Mouse (Mus musculus) heart, postnatal 0 days (tissue): Measurements from ENCODE around the gene C87436.

ENCODE experiments used
- CTCF ChIP-seq: IDR thresholded peaks from 2 replicates; pipeline ENCODE4 v1.5.1; 2016; ENCODE audit warnings: antibody characterized with exemption, control low read depth, low read depth
- EP300 ChIP-seq: IDR thresholded peaks from 2 replicates; pipeline ENCODE4 v1.6.1; 2016; ENCODE audit warnings: antibody characterized with exemption, low read depth

DNA sequence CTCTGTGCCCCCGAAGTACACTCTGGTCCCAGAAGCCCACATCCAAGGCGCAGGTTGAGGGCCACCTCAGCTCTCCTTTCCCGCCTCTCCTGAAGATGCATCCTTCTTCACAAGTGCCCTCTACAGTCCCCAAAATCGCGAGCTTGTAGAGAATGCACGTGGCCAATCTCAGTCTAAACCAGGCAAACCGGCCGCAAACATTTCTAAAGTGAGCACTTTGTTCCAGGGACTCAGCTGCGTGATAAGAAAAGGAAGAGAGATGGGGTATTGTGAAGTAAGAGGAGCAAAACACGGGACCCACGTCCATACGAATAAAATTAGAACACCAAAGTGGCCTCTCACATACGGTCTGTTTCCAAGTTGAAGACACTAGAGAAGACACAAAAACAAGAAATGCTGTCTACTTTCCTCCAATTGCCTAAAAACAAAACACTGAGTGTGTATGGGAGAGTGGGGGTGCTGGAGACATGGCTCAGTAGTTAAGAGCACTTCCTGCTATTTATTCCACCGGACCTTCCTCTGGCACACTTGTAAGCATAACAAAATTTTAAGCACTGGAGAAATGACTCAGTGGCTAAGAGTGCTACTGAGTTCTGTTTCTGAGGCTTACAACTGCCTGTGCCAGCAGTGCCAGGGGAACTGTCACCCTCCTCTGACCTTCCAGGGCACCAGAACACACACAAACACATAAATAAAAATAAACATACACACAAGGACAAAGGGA lies 40.8 kb upstream of the C87436 start:
- TF ChIP-seq CTCF (no peak), EP300 (no peak)
